Mouse (Mus musculus) heart, postnatal 14 days (tissue): ENCODE measurements around the gene Osbpl7. TPM values are rescaled to one million over a fixed set of nuclear protein-coding genes. Genes with fewer than 3 reads are reported as not detected.

Experiments used
- DNase-seq, 2 experiments: peaks; one replicate each; pipeline ENCODE4 v3.0.0; 2021 to 2022
- intact Hi-C: fragments of 180-260 bp; cut with DNase I; formaldehyde crosslinking; loops from one replicate; pipeline ENCODE4 v1.15.1; 2025
- total RNA-seq, 2 experiments: library from RNA; stranded (reverse); gene quantifications; 2 replicates each; pipeline ENCODE4 v1.2.3; 2021

Gene Osbpl7
- total RNA-seq, 2 experiments from 2014 or later: 4.6 to 4.9 TPM

- DNase-seq: no peak
Observed at GRCm38 (mm10) chr11:97036141-97036540, 14.3 kb upstream of the Osbpl7 start.

DNA sequence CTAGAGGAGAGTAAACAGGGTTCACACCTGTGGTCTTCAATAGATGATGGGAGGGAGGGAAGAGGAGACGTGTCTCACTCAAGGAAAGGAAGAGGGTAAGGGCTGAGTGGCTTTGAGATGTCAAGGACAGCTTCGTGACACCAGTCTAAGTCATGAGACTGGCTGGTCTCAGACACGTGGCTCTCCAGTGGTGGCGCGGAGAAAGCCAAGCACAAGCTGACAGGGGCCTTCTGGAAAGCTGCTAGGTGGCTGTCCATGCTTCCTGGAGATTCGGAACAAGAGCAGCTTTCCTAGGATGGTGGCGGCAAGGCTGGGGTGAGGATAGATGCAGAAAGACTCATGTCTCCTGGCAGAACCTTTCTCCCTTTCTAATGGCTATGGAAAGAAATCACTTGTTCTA, 11.5 kb upstream of the Osbpl7 start:
- intact Hi-C loops: no loop called here
- no peak for DNase-seq

More at GRCm38 (mm10) chr11:97036141-97036540, 14.3 kb upstream of the Osbpl7 start:
- intact Hi-C loops: no loop called here

DNA sequence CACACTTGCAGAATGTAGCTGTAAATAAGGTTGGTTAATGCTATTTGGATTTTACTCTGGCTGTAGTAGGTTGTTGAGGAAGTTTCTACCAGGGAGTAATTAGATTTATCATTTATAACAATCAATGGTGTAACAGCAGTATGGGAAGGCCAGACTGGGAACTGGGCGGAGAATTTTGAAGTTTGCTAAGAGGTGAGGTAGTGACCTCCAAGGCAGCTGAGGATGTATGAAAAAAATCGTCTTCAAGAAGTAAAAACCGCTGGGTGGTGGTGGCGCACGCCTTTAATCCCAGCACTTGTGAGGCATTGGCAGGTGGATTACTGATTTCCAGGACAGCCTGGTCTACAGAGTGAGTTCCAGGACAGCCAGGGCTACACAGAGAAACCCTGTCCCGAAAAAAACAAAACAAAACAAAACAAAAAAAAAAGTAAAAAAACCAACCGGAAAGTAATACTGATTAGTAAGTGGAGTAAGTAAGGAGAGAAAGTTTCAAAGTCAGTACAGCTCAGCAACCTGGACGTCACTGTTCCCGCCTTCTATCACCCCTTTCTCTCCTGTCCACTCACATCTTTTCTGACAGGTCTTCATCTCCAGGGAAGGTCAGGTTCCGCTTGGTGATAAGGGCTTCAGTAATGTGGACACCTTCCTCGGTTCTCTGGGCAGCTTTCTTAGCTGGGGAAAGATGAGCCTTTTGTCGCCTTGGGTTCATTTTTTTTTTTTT, 10.0 kb upstream of the Osbpl7 start:
- intact Hi-C loops: no loop called here
- no peak for DNase-seq

DNA sequence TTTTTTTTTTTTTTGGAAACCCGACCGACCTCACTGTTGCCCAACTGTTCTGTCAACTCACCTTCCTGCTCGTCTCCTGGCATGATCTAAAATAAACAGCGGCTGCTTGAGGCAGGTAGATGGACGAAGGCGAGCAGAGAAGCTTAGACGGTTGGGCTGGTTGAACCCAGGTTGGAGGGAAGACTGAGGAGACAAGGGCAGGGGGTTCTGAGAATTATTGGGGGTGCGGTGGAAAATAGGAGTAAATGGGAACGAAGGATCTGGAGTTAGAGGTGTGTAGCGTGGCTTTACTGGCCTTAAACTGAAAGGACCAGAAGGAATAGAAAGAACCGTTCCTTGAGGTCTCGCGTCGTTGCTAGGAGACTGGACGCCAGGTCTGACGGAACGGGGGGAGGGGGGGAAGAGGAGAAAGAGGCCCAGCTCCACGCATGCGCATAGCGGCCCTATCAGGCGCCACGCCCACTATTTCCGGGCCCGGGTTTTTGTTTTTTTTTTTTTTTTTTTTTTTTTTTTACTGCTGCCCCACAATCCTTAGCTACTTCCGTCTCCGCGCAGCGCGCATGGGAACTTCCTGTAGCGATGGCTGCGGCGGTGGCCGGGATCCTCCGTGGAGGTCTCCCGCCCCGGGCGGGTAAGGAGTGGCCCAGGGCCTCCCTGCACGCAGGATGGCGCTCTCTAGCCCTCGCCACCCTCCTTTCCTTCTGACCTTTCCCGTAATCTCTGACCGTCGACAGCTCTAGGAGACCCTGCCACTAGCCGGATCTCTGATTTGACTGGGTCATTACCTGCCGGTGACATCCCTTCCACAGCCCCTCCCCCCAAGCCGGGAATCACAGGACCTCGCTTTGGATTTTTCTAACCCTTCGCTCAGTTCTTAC, 9.2 kb upstream of the Osbpl7 start, which contains the start of the genes Lrrc46 and Mrpl10:
Gene Lrrc46, minus strand, starts transcription at position 386 of the 878 bp plus-strand sequence.
Gene Mrpl10, plus strand, starts transcription at position 539 of the 878 bp plus-strand sequence.
- peak; percentile 92 to 93 for DNase-seq
- intact Hi-C loops: no loop called here

DNA sequence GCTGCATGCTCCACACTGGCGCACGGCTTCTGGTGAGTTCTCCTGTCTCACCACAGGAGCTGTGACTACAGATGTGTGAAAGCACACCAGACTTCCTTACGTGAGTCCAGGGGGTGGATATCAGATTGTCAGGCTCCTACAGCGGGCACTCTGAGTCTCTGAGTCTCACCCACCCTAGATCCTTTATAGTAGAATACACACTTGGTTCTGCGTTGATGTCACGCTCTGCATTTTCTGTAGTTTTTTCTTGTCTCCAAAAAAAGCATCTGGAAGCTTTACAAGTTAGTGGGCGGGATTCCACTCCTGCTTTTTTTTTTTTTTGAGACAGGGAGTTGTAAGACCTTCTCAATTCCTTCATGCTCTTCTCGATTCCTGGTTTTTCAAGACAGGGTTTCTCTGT, 5.5 kb upstream of the Osbpl7 start:
- intact Hi-C loops: no loop called here
- no peak for DNase-seq

DNA sequence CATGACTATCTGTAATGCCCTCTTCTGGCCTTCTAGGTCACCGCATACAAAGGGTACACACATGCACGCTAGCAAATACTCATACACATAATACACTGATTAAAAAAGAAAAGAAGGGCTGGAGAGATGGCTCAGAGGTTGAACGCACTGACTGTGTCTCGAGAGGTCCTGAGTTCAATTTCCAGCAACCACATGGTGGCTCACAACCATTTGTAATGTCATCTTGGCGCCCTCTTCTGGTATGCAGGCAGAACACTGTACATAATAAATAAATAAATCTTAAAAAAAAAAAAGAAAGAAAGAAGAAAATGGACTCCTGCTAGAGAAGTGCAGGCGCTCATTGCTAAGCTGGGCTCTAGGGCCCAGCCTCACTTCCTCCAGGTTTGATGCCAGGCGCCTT, 4.6 kb upstream of the Osbpl7 start:
- no peak for DNase-seq
- intact Hi-C loops: no loop called here

GRCm38 (mm10) chr11:97048090-97048650, 2.3 kb upstream of the Osbpl7 start:
- intact Hi-C loops: no loop called here
- no peak for DNase-seq

GRCm38 (mm10) chr11:97049492-97050085, 839 bp upstream of the Osbpl7 start:
- intact Hi-C loops: no loop called here
- no peak for DNase-seq

DNA sequence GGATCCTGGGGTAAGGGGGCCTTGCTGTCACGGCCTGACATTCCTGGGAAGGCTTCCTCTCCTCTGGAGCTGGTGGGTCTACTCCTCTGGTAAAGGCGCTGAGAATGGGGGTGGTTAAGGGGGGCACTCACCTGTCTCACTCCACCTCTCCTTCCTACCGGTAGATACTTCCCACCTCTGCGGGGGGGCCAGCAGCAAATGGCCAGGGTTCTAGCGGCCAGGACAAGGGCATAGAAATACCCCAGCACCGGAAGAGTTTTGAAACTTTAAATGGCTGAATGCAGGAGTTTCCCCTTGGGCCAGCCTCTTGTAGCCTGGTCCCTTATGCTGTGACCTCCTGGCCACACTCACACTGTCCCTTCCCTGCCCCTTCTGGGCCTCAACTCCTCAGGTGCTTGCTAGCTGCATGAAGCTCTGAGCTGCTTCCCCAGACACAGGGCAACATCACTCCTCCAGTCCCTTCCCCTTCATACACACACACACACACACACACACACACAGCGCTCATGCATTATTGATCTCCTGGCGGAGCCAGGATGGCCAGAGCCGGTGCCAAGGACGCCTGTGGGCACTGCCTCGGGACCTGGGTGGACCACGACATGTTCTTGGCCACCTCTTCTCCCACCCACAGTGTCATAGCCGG, 637 bp downstream of the Osbpl7 start:
- no peak for DNase-seq
- intact Hi-C loops: no loop called here

GRCm38 (mm10) chr11:97052219-97052646, 1.8 kb downstream of the Osbpl7 start:
- intact Hi-C loops: no loop called here
- DNase-seq: no peak

DNA sequence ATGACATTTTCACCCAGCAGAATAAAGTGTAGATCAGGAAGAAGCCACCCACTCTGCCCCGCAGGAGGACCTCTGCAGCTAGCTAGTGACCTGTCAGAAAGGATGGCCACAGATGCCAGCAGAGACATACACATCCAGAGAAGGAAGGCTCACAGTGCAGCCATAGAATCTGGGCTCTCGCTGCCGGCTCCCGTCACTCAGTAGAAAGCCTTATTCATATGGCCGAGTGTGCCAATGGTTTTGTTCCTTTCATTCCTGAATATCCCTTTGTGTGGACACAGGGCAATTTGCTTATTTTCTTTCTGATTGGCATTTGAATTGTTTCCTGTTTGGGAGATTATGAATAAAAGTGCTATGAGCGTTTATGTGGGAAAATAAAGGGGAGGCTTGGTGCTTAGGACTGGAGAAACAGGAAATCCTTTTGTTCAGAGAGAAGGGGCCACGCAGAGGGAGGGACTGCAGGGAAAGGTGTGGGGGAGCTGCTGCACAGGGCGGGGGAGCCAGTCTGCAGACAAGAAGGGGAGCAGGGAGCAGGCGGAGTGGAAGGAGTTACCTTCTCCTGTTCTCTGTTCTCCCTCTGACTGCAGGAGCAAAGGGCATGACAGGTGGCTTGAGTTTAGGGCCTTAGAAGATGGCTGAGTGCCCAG, 13.0 kb downstream of the Osbpl7 start:
- no peak for DNase-seq
- intact Hi-C loops: no loop called here

DNA sequence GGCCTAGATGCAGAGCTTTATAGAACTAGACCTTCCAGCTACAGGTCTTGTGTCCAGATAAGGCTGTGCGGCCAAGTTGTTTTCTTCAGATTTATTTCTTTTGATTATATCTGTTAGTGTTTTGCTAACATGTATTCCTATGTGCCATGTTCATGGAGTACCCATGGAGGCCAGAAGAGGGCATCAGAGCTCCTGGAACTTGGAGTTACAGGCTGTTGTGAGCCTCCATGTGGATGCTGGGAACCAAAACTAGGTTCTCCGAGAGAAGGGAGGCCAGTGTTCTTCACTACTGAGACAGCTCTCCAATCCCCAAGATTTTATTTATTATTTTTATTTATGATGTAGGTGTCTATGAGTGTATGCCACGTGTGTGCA, 13.5 kb downstream of the Osbpl7 start:
- DNase-seq: no peak
- intact Hi-C loops: no loop called here

DNA sequence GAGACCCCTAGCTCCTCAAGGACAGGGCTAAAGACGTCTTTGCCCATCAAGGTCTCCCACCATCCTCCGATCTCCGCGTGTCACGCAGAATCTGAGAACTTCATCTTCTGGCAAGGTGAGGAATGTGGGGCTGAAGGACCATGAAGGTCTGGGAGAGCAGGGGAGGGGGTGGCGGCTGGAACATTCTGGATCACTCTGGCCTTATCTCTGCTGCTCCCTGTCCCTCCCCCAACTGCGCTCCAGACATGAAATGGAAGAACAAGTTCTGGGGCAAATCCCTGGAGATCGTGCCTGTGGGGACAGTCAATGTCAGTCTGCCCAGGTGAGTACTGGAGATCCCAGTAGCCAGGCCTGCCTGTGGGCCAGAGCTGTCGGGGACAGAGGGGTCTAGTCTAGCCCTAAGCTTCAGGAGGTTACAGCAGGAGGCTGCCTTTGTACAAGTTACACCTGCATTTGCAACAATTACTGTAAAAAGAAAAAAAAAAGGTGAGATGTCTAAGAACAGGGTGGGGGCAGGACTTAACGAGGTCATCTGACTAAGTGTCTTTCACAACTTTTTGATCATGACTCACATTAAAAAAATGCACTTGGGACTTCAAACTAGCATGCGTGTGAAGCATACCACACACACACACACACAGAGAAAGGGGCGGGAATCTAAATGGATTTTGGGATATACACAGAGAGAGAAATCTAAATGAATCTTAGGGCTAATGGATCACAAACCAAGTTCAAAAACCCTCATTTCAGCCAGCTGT, 15.3 kb downstream of the Osbpl7 start:
- intact Hi-C loops: no loop called here
- DNase-seq: no peak

GRCm38 (mm10) chr11:97066656-97067360, 16.4 kb downstream of the Osbpl7 start:
- DNase-seq: no peak
- intact Hi-C loops: no loop called here

- intact Hi-C loops: no loop called here
- no peak for DNase-seq
Observed at GRCm38 (mm10) chr11:97069333-97069732, 18.9 kb downstream of the Osbpl7 start.

- intact Hi-C loops: loop anchor here (10.0 kb wide), 1 partner anchor 255 kb away; no protein-coding TSS in a partner anchor
- no peak for DNase-seq
Observed at GRCm38 (mm10) chr11:97069770-97070169, 19.3 kb downstream of the Osbpl7 start.

- intact Hi-C loops: loop anchor here (10.0 kb wide), 1 partner anchor 254 kb away; no protein-coding TSS in a partner anchor
- DNase-seq: peak in 1 of 2 experiments; percentile 21
Observed at GRCm38 (mm10) chr11:97071129-97071528, 20.7 kb downstream of the Osbpl7 start.

DNA sequence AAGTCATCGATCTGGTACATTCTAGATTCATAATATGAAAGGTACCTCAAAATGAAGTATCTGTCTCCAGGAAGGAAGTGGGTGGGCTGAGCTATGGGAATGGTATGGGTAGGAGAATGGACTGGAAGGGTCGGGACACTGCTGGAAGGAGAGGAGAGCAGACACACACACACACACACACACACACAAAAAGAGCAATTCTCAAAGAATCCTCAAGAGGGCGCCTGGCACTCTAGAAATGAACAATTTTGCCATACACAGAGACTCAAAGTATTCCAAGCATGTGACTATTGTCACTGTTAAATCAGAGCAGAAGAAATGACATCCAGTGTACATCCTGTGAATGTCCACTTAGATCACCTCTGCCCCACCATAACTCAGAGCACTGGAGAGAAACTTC, 22.1 kb downstream of the Osbpl7 start:
- intact Hi-C loops: loop anchor here (2.0 to 10.0 kb wide), 3 partner anchors 74 to 252 kb away; no protein-coding TSS in a partner anchor
- DNase-seq: peak; percentile 32 to 55
